Comparison of ENCODE assay signal across 29 mouse cellular contexts in genomic region chr6:61206619-61207018, GRCm38 (mm10). TPM values are rescaled to one million over a fixed set of nuclear protein-coding genes. Genes with fewer than 3 reads are reported as not detected.
DNase-seq lines count a peak whose midpoint lies in the region; ATAC-seq and TF ChIP-seq lines count a peak whose summit lies in the region.
"Had no signal": no experiment of that assay in that cellular context is flagged by ENCODE, and none has a peak within 500 bp of the region (broad histone marks: within the 10 kb centered on the region; RNA-seq: fewer than 3 reads in every experiment).

No protein-coding gene starts in this region.

- DNase-seq in 3134 (ENCODE audit: extremely low read depth, insufficient read length, low spot score), result peak; percentile 44
- DNase-seq in Muller cell, postnatal 12 days (ENCODE audit: inconsistent ontology term), result peak; percentile 34
- DNase-seq in fibroblast of lung, adult 2 months (ENCODE audit: low read depth), result peak; percentile 30
- no peak for DNase-seq in frontal cortex, postnatal 14 days (ENCODE audit: low spot score in 2 of 2)
- DNase-seq in stomach, postnatal 0 days (ENCODE audit: low spot score), result no peak
- DNase-seq: adrenal gland, adult 2 months; adrenal gland, postnatal 25 days; cerebellum, adult 11-12 months; cerebellum, adult 8-10 months; cerebellum, postnatal 10 days; cerebellum, postnatal 36 days; embryo, embryonic 11 days; forebrain, postnatal 0 days; gastrocnemius, postnatal 10 days; gastrocnemius, postnatal 36 days; heart, adult 2 months; heart, postnatal 14 days; heart, postnatal 4 days had no signal

- no peak overlapping the region for H3K9ac ChIP-seq in kidney, embryonic 16.5 days (replicated peaks; ENCODE audit: low read length)
- H3K9ac ChIP-seq in kidney, embryonic 15.5 days, result no peak overlapping the region
- H3K9ac ChIP-seq in stomach, postnatal 0 days (ENCODE audit: low read length), result no peak overlapping the region
- H3K9ac ChIP-seq: embryonic facial prominence, embryonic 13.5 days; forebrain, postnatal 0 days; heart, embryonic 13.5 days; hindbrain, embryonic 14.5 days had no signal

- no peaks in the 10 kb centered on the region for H3K27me3 ChIP-seq in kidney, embryonic 16.5 days (ENCODE audit: insufficient read depth, low read length)
- no peaks in the 10 kb centered on the region for H3K27me3 ChIP-seq in kidney, embryonic 15.5 days
- no peaks in the 10 kb centered on the region for H3K27me3 ChIP-seq in stomach, postnatal 0 days (ENCODE audit: control insufficient read depth, insufficient read depth, low read length)
- H3K27me3 ChIP-seq: embryonic facial prominence, embryonic 13.5 days; heart, embryonic 13.5 days had no signal

- no peak overlapping the region for H3K27ac ChIP-seq in kidney, embryonic 16.5 days (ENCODE audit: low read length)
- H3K27ac ChIP-seq in kidney, embryonic 15.5 days, result no peak overlapping the region
- H3K27ac ChIP-seq in stomach, postnatal 0 days (replicated peaks), result no peak overlapping the region
- H3K27ac ChIP-seq: embryonic facial prominence, embryonic 10.5 days; embryonic facial prominence, embryonic 13.5 days; heart, adult 2 months; heart, embryonic 10.5 days; heart, embryonic 13.5 days; hindbrain, embryonic 14.5 days; hindbrain, postnatal 0 days had no signal

- TF ChIP-seq CTCF in stomach, postnatal 0 days (IDR thresholded peaks at IDR 0.05; ENCODE audit: low read depth), result no peak

- no peak for TF ChIP-seq EP300 in stomach, postnatal 0 days (optimal IDR thresholded peaks at IDR 0.05)

- ATAC-seq in kidney, embryonic 16.5 days (ENCODE audit: low FRiP score, low TSS enrichment), result no peak
- no peak for ATAC-seq in kidney, embryonic 15.5 days (replicated peaks; ENCODE audit: low FRiP score)
- ATAC-seq in megakaryocyte, adult 5-6 weeks (ENCODE audit: poor library complexity, severe bottlenecking), result no peak
- no peak for ATAC-seq in stomach, postnatal 0 days (ENCODE audit: low FRiP score, low TSS enrichment)
- ATAC-seq: forebrain, embryonic 14.5 days; forebrain, postnatal 0 days; hindbrain, postnatal 0 days; inflammation-experienced regulatory T-cells, adult 6 months had no signal

- H3K36me3 ChIP-seq in kidney, embryonic 16.5 days (ENCODE audit: insufficient read depth, low read length), result no peaks in the 10 kb centered on the region
- no peaks in the 10 kb centered on the region for H3K36me3 ChIP-seq in kidney, embryonic 15.5 days
- H3K36me3 ChIP-seq in stomach, postnatal 0 days (ENCODE audit: control insufficient read depth, insufficient read depth, low read length), result no peaks in the 10 kb centered on the region
- H3K36me3 ChIP-seq: embryonic facial prominence, embryonic 10.5 days; embryonic facial prominence, embryonic 13.5 days; heart, embryonic 10.5 days; heart, embryonic 13.5 days had no signal

- no peaks in the 10 kb centered on the region for H3K9me3 ChIP-seq in kidney, embryonic 16.5 days (ENCODE audit: low read length)
- H3K9me3 ChIP-seq in kidney, embryonic 15.5 days (replicated peaks), result no peaks in the 10 kb centered on the region
- H3K9me3 ChIP-seq in stomach, postnatal 0 days (ENCODE audit: control insufficient read depth, low read length), result no peaks in the 10 kb centered on the region
- H3K9me3 ChIP-seq: embryonic facial prominence, embryonic 10.5 days; embryonic facial prominence, embryonic 13.5 days; heart, embryonic 10.5 days; heart, embryonic 13.5 days had no signal

- WGBS in kidney, embryonic 16.5 days, result 75% methylated on average over 2 of the region's 2 CpGs
- 82% methylated on average over 2 of the region's 2 CpGs for WGBS in kidney, embryonic 15.5 days
- WGBS in stomach, postnatal 0 days, result 69% methylated on average over 2 of the region's 2 CpGs

- H3K4me3 ChIP-seq in kidney, embryonic 16.5 days (ENCODE audit: low read length), result no peak overlapping the region
- H3K4me3 ChIP-seq in kidney, embryonic 15.5 days (replicated peaks), result no peak overlapping the region
- no peak overlapping the region for H3K4me3 ChIP-seq in stomach, postnatal 0 days (ENCODE audit: low read depth, low read length)
- H3K4me3 ChIP-seq: embryonic facial prominence, embryonic 10.5 days; embryonic facial prominence, embryonic 13.5 days; heart, adult 2 months; heart, embryonic 10.5 days; heart, embryonic 13.5 days had no signal

- H3K4me1 ChIP-seq in kidney, embryonic 16.5 days (ENCODE audit: insufficient read depth, low read length), result peaks cover 17% of the 10 kb centered on the region
- peaks cover 7% of the 10 kb centered on the region for H3K4me1 ChIP-seq in kidney, embryonic 15.5 days
- no peaks in the 10 kb centered on the region for H3K4me1 ChIP-seq in stomach, postnatal 0 days (replicated peaks; ENCODE audit: control insufficient read depth, insufficient read depth)
- H3K4me1 ChIP-seq: embryonic facial prominence, embryonic 13.5 days; heart, embryonic 10.5 days; heart, embryonic 13.5 days had no signal

- H3K4me2 ChIP-seq in kidney, embryonic 16.5 days (replicated peaks; ENCODE audit: low read depth, low read length), result 0 out of 2 replicates have a peak overlapping the region, but pooled peaks have one; percentile 18
- no peak overlapping the region for H3K4me2 ChIP-seq in kidney, embryonic 15.5 days
- no peak overlapping the region for H3K4me2 ChIP-seq in stomach, postnatal 0 days (replicated peaks; ENCODE audit: low read depth)
- H3K4me2 ChIP-seq: embryonic facial prominence, embryonic 13.5 days; heart, embryonic 13.5 days; hindbrain, embryonic 14.5 days had no signal

RNA-seq across cellular contexts. Expression of gene Ccser1, which starts 26.5 kb away (rescaled TPM):
- 17.4 and 19.5 TPM in 2 replicates for polyA plus RNA-seq in kidney, embryonic 16.5 days (2015; fragmentation: Nextera tagmentation; extraction: Ambion mirVana)
- 17.0 TPM in 2 replicates for polyA plus RNA-seq in kidney, embryonic 15.5 days (2015; fragmentation: Nextera tagmentation; extraction: Ambion mirVana)
- 0.68 TPM in 1 of 2 replicates, not detected in the other for total RNA-seq in megakaryocyte, adult 5-6 weeks (2015)
- not detected in 2 replicates for total RNA-seq in megakaryocyte, adult 5-6 weeks (2017)
- polyA plus RNA-seq in stomach, postnatal 0 days (2015; fragmentation: Nextera tagmentation; extraction: Ambion mirVana), result 6.9 and 9.1 TPM in 2 replicates
- polyA plus RNA-seq: inflammation-experienced regulatory T-cells, adult 6 months had no signal

Comparison
In these comparisons a context has a peak if more than half of its experiments do, and no peak if none do; other contexts are left out.
1. DNase-seq: peak in 3134 (single experiment), Muller cell, postnatal 12 days (single experiment) and fibroblast of lung, adult 2 months (single experiment); none in frontal cortex, postnatal 14 days (0 of 2) and stomach, postnatal 0 days (single experiment).